In the genomic region with DNA sequence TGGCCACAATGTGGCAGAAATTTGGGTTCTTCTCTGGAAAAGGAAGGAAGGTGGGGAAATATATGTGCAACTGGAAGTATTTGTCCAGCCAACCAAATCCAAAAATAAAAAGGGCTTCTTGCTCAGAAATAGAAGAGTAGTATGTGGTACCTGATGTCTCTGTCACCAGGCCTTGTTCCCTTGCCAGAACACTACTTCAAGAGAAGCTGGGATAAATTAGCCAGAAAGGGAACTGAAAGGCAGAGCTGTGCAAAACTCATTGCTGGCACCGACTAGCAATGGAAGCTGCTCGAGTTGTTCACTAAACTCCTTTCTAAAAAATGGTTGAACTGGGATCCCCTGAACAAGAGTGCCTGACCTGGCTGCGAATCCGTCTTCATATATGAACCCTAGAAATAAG, we compare ENCODE assay signal across 19 mouse cellular contexts.
"Had no signal": no experiment of that assay in that cellular context is flagged by ENCODE, and none has a peak within 500 bp of the region (broad histone marks: within the 10 kb centered on the region; RNA-seq: fewer than 3 reads in every experiment).

No protein-coding gene starts in this region.

- H3K4me2 ChIP-seq: liver, embryonic 13.5 days; midbrain, embryonic 12.5 days; neural tube, embryonic 13.5 days had no signal

- H3K4me1 ChIP-seq: liver, embryonic 13.5 days; midbrain, embryonic 12.5 days had no signal

- H3K9me3 ChIP-seq: liver, embryonic 13.5 days; midbrain, embryonic 12.5 days; neural tube, embryonic 13.5 days had no signal

- ATAC-seq: intestine, postnatal 0 days; midbrain, embryonic 16.5 days had no signal

- H3K27ac ChIP-seq: kidney, postnatal 0 days; left cerebral cortex, adult 2 months; liver, embryonic 13.5 days; midbrain, embryonic 12.5 days; neural tube, embryonic 13.5 days; stomach, postnatal 0 days had no signal

- H3K9ac ChIP-seq: liver, embryonic 13.5 days; midbrain, embryonic 12.5 days; neural tube, embryonic 13.5 days had no signal

- H3K36me3 ChIP-seq: liver, embryonic 13.5 days; midbrain, embryonic 12.5 days; neural tube, embryonic 13.5 days had no signal

- H3K4me3 ChIP-seq: left cerebral cortex, adult 2 months; liver, embryonic 13.5 days; midbrain, embryonic 12.5 days; myocyte; neural tube, embryonic 13.5 days had no signal

- DNase-seq: kidney, adult 2 months; kidney, postnatal 25 days; layer of hippocampus, postnatal 36 days; liver, embryonic 13.5 days; lung, adult 2 months; lung, postnatal 14 days; lung, postnatal 4 days; retina, postnatal 1 day; right cerebral cortex, postnatal 14 days; right cerebral cortex, postnatal 4 days; thymus, postnatal 25 days had no signal

- H3K27me3 ChIP-seq: liver, embryonic 13.5 days; midbrain, embryonic 12.5 days; neural tube, embryonic 13.5 days had no signal
